ENCODE assay signal across 9 mouse cellular contexts in the genomic region with DNA sequence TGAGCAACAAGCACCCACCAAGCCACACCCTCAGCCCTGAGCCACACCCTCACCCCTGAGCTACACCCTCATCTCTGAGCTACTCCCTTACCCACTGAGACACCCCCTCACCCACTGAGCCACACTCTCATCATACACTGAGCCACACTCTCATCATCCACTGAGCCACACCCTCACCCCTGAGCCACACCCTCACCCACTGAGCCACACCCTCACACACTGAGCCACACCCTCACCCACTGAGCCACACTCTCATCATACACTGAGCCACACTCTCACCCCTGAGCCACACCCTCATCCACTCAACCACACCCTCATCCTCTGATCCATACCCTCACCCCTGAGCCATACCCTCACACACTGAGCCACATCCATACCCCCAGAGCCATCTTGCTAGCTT. TPM values are rescaled to one million over a fixed set of nuclear protein-coding genes. Genes with fewer than 3 reads are reported as not detected.
DNase-seq lines count a peak whose midpoint lies in the region; ATAC-seq lines count a peak whose summit lies in the region.
"Had no signal": no experiment of that assay in that cellular context is flagged by ENCODE, and none has a peak within 500 bp of the region (broad histone marks: within the 10 kb centered on the region; RNA-seq: fewer than 3 reads in every experiment).

No protein-coding gene starts in this region.

- H3K4me2 ChIP-seq in lung, embryonic 15.5 days: no peak overlapping the region

- H3K4me1 ChIP-seq in lung, embryonic 15.5 days: no peaks in the 10 kb centered on the region

- no peaks in the 10 kb centered on the region for H3K9me3 ChIP-seq in lung, embryonic 15.5 days

- H3K27ac ChIP-seq in lung, embryonic 15.5 days: no peak overlapping the region

- no peak overlapping the region for H3K9ac ChIP-seq in lung, embryonic 15.5 days

- no peak for DNase-seq in lung, postnatal 4 days
- peak; percentile 5 for DNase-seq in induced T-regulatory cell, adult 2 months (ENCODE audit: low read depth)
- no peak for DNase-seq in adrenal gland, adult (ENCODE audit: inconsistent age in 2 of 2, low spot score in 1 of 2)
- DNase-seq in frontal cortex, postnatal 25 days (ENCODE audit: low spot score in 2 of 2): no peak
- DNase-seq: heart, postnatal 4 days; layer of hippocampus, postnatal 36 days had no signal

- H3K27me3 ChIP-seq in lung, embryonic 15.5 days: no peaks in the 10 kb centered on the region

- no peak overlapping the region for H3K4me3 ChIP-seq in lung, embryonic 15.5 days

- ATAC-seq in lung, embryonic 15.5 days (ENCODE audit: borderline replicate concordance, extremely low read depth, low FRiP score, low TSS enrichment): peak; percentile 64
- ATAC-seq in common myeloid progenitor, adult 5-6 weeks (replicated peaks; ENCODE audit: low read depth, poor library complexity, severe bottlenecking): peak; percentile 42; the same call in 1 of the 2 replicates
- peak; percentile 43; the same call in 1 of the 2 replicates for ATAC-seq in monocyte, adult 5-6 weeks (replicated peaks; ENCODE audit: insufficient number of reproducible peaks, low FRiP score, low TSS enrichment, poor library complexity, severe bottlenecking)

- no peaks in the 10 kb centered on the region for H3K36me3 ChIP-seq in lung, embryonic 15.5 days

RNA-seq across cellular contexts. Expression of a gene that starts 31.4 kb away (rescaled TPM):
- polyA plus RNA-seq in lung, embryonic 15.5 days (2015; fragmentation: Nextera tagmentation; extraction: Ambion mirVana): 13.5 and 16.0 TPM in 2 replicates
- total RNA-seq in common myeloid progenitor, adult 5-6 weeks (2017): 4.1 and 4.6 TPM in 2 replicates
- 0.86 to 3.5 TPM (median 2.7 TPM) in 3 replicates for total RNA-seq in monocyte, adult 5-6 weeks (2017)

RNA-seq across cellular contexts. Expression of a gene that starts 31.8 kb away (rescaled TPM):
- polyA plus RNA-seq in lung, embryonic 15.5 days (2015; fragmentation: Nextera tagmentation; extraction: Ambion mirVana): 15.9 and 16.8 TPM in 2 replicates
- total RNA-seq in common myeloid progenitor, adult 5-6 weeks (2017): 4.3 and 5.1 TPM in 2 replicates
- 0.67 to 3.1 TPM (median 1.8 TPM) in 3 replicates for total RNA-seq in monocyte, adult 5-6 weeks (2017)

RNA-seq across cellular contexts. Expression of a gene that starts 35.4 kb away (rescaled TPM):
- polyA plus RNA-seq in lung, embryonic 15.5 days (2015; fragmentation: Nextera tagmentation; extraction: Ambion mirVana): 0.16 and 0.18 TPM in 2 replicates
- not detected in 2 replicates for total RNA-seq in common myeloid progenitor, adult 5-6 weeks (2017)
- total RNA-seq in monocyte, adult 5-6 weeks (2017): not detected in 3 replicates
